Mouse (Mus musculus) 416B (cell line): ENCODE results near the gene Fads6.

Experiments used
- DNase-seq: peaks from one replicate; pipeline ENCODE4 v3.0.0; 2011; ENCODE audit warnings: low read depth

Fads6 gene

GRCm38 (mm10) chr11:115257775-115258510 is 39.5 kb downstream of the Fads6 start:
- no peak for DNase-seq

- no peak for DNase-seq
Observed at GRCm38 (mm10) chr11:115251258-115251657, 46.2 kb downstream of the Fads6 start.

GRCm38 (mm10) chr11:115250405-115251090 is 46.9 kb downstream of the Fads6 start:
- no peak for DNase-seq

- DNase-seq = no peak
Observed at GRCm38 (mm10) chr11:115249721-115250404, 47.6 kb downstream of the Fads6 start.

GRCm38 (mm10) chr11:115247945-115248344 is 49.5 kb downstream of the Fads6 start:
- DNase-seq = no peak

- DNase-seq = no peak
Observed at GRCm38 (mm10) chr11:115247240-115247639, 50.2 kb downstream of the Fads6 start.

GRCm38 (mm10) chr11:115246386-115246785 is 51.1 kb downstream of the Fads6 start:
- DNase-seq = peak; percentile 12

- no peak for DNase-seq
Observed at GRCm38 (mm10) chr11:115244840-115245239, 52.6 kb downstream of the Fads6 start.

- DNase-seq = no peak
Observed at GRCm38 (mm10) chr11:115243783-115244182, 53.7 kb downstream of the Fads6 start.

GRCm38 (mm10) chr11:115242746-115243145 is 54.7 kb downstream of the Fads6 start:
- no peak for DNase-seq

- no peak for DNase-seq
Observed at GRCm38 (mm10) chr11:115241402-115241801, 56.1 kb downstream of the Fads6 start.

- no peak for DNase-seq
Observed at GRCm38 (mm10) chr11:115236570-115236969, 60.9 kb downstream of the Fads6 start.

- peak; percentile 50 for DNase-seq
Observed at GRCm38 (mm10) chr11:115234320-115235044, 63.0 kb downstream of the Fads6 start.

GRCm38 (mm10) chr11:115233526-115234290 is 63.8 kb downstream of the Fads6 start:
- DNase-seq = no peak

- DNase-seq = no peak
Observed at GRCm38 (mm10) chr11:115232889-115233288, 64.6 kb downstream of the Fads6 start.

- DNase-seq = no peak
Observed at GRCm38 (mm10) chr11:115231924-115232323, 65.5 kb downstream of the Fads6 start.

- peak; percentile 62 for DNase-seq
Observed at GRCm38 (mm10) chr11:115231168-115231915, 66.1 kb downstream of the Fads6 start.
